In genomic region chr14:16366986-16367385, GRCm38 (mm10) we compare ENCODE assay signal across 9 mouse cellular contexts. TPM values are rescaled to one million over a fixed set of nuclear protein-coding genes. Genes with fewer than 3 reads are reported as not detected.
DNase-seq lines count a peak whose midpoint lies in the region; ATAC-seq and TF ChIP-seq lines count a peak whose summit lies in the region.
"Had no signal": no experiment of that assay in that cellular context is flagged by ENCODE, and none has a peak within 500 bp of the region (broad histone marks: within the 10 kb centered on the region; RNA-seq: fewer than 3 reads in every experiment).

No protein-coding gene starts in this region.

- no peak overlapping the region for H3ac ChIP-seq in myocyte (ENCODE audit: control insufficient read depth, insufficient read length)

- WGBS in liver, adult 2 months = 23% methylated on average over 2 of the region's 2 CpGs
- WGBS in embryonic facial prominence, embryonic 13.5 days = 34% methylated on average over 2 of the region's 2 CpGs
- 40% methylated on average over 2 of the region's 2 CpGs for WGBS in intestine, embryonic 14.5 days

- no peak overlapping the region; the same call in 1 of the 2 replicates for H3K4me3 ChIP-seq in liver, adult 2 months (ENCODE audit: insufficient read depth, low read depth, low read length)
- H3K4me3 ChIP-seq in embryonic facial prominence, embryonic 13.5 days = peak overlapping the region; percentile 91
- H3K4me3 ChIP-seq in intestine, embryonic 14.5 days (ENCODE audit: low read depth, low read length) = peak overlapping the region; percentile 94
- H3K4me3 ChIP-seq in myocyte = peak overlapping the region; percentile 89

- no peaks in the 10 kb centered on the region for H3K27me3 ChIP-seq in liver, adult 2 months (ENCODE audit: control insufficient read depth, insufficient read depth, low read length)
- H3K27me3 ChIP-seq in embryonic facial prominence, embryonic 13.5 days = no peaks in the 10 kb centered on the region
- no peaks in the 10 kb centered on the region for H3K27me3 ChIP-seq in intestine, embryonic 14.5 days (replicated peaks; ENCODE audit: control insufficient read depth, insufficient read depth, low read length)
- H3K27me3 ChIP-seq in myocyte (ENCODE audit: control insufficient read depth, insufficient read depth, insufficient read length) = no peaks in the 10 kb centered on the region

- no peak for TF ChIP-seq POLR2A in liver, adult 2 months (IDR thresholded peaks at IDR 0.05; ENCODE audit: extremely low read depth, insufficient read depth, low read length)
- no peak for TF ChIP-seq POLR2A in myocyte (IDR thresholded peaks at IDR 0.05; ENCODE audit: insufficient read length, low read depth)

- no peak overlapping the region for H3K9ac ChIP-seq in liver, adult 2 months (ENCODE audit: low read depth, low read length)
- H3K9ac ChIP-seq in embryonic facial prominence, embryonic 13.5 days = peak overlapping the region; percentile 99
- H3K9ac ChIP-seq in intestine, embryonic 14.5 days (ENCODE audit: low read length) = peak overlapping the region; percentile 95; the same call in 1 of the 2 replicates

- DNase-seq in liver, adult 2 months (ENCODE audit: extremely low read depth, low read depth, low spot score) = no peak
- no peak for DNase-seq in liver
- DNase-seq in intestine, embryonic 14.5 days (ENCODE audit: low spot score) = no peak
- DNase-seq in natural killer cell, adult 2 months (ENCODE audit: low spot score in 2 of 2) = no peak
- DNase-seq in layer of hippocampus, adult 8-10 months (ENCODE audit: low spot score in 2 of 2) = no peak
- DNase-seq in thymus, postnatal 10 days (ENCODE audit: low spot score in 2 of 2) = no peak
- DNase-seq: kidney, adult 18-20 months had no signal

- ATAC-seq in embryonic facial prominence, embryonic 13.5 days (ENCODE audit: insufficient number of reproducible peaks, insufficient read depth, low FRiP score, low TSS enrichment, low read depth) = no peak
- ATAC-seq in intestine, embryonic 14.5 days (replicated peaks; ENCODE audit: low FRiP score, low TSS enrichment, low read depth) = no peak

- no peak for TF ChIP-seq CTCF in liver, adult 2 months (IDR thresholded peaks at IDR 0.05; ENCODE audit: low read depth, low read length)

- no peaks in the 10 kb centered on the region for H3K36me3 ChIP-seq in liver, adult 2 months (ENCODE audit: control insufficient read depth, insufficient read depth, low read length)
- H3K36me3 ChIP-seq in embryonic facial prominence, embryonic 13.5 days = peaks cover 4% of the 10 kb centered on the region; the same call in 1 of the 2 replicates
- no peaks in the 10 kb centered on the region for H3K36me3 ChIP-seq in intestine, embryonic 14.5 days (ENCODE audit: control insufficient read depth, insufficient read depth, low read length)
- no peaks in the 10 kb centered on the region for H3K36me3 ChIP-seq in myocyte (ENCODE audit: control insufficient read depth, insufficient read depth)

- no peaks in the 10 kb centered on the region for H3K9me3 ChIP-seq in embryonic facial prominence, embryonic 13.5 days
- H3K9me3 ChIP-seq in intestine, embryonic 14.5 days (ENCODE audit: control insufficient read depth, low read length) = no peaks in the 10 kb centered on the region

- peaks cover 10% of the 10 kb centered on the region; the same call in 1 of the 2 replicates for H3K79me2 ChIP-seq in liver, adult 2 months (ENCODE audit: control insufficient read depth, insufficient read depth, low read length)
- H3K79me2 ChIP-seq in myocyte (ENCODE audit: control insufficient read depth, insufficient read depth) = peaks cover 62% of the 10 kb centered on the region

- H3K4me1 ChIP-seq in liver, adult 2 months (ENCODE audit: control insufficient read depth, insufficient read depth, low read length) = peaks cover 7% of the 10 kb centered on the region; the same call in 1 of the 2 replicates
- H3K4me1 ChIP-seq in embryonic facial prominence, embryonic 13.5 days = peaks cover 16% of the 10 kb centered on the region
- peaks cover 16% of the 10 kb centered on the region for H3K4me1 ChIP-seq in intestine, embryonic 14.5 days (replicated peaks; ENCODE audit: control insufficient read depth, insufficient read depth, low read length)

- peak overlapping the region; percentile 74 for H3K4me2 ChIP-seq in embryonic facial prominence, embryonic 13.5 days
- peak overlapping the region; percentile 84 for H3K4me2 ChIP-seq in intestine, embryonic 14.5 days (ENCODE audit: low read length)
- peak overlapping the region; percentile 88 for H3K4me2 ChIP-seq in myocyte (ENCODE audit: low read depth)

- 0 out of 2 replicates have a peak overlapping the region, but pooled peaks have one; percentile 7 for H3K27ac ChIP-seq in liver, adult 2 months (replicated peaks; ENCODE audit: insufficient read depth, low read depth, low read length)
- no peak overlapping the region for H3K27ac ChIP-seq in embryonic facial prominence, embryonic 13.5 days
- H3K27ac ChIP-seq in intestine, embryonic 14.5 days (ENCODE audit: low read depth) = no peak overlapping the region

TF ChIP-seq in myocyte, 11 proteins besides CTCF, POLR2A, EP300 and RAD21:
- TF ChIP-seq USF1 (IDR thresholded peaks at IDR 0.05; ENCODE audit: low read depth) (no peak), SRF (IDR thresholded peaks at IDR 0.05; ENCODE audit: control insufficient read depth, insufficient read length, low read depth) (no peak), REST (IDR thresholded peaks at IDR 0.05; ENCODE audit: insufficient read depth, insufficient read length) (no peak), TCF3 (IDR thresholded peaks at IDR 0.05; ENCODE audit: insufficient read length, low read depth) (no peak), MYOD1 (IDR thresholded peaks at IDR 0.05; ENCODE audit: control insufficient read depth in 1 of 3, insufficient read length in 2 of 3, low read depth in 2 of 3) (no peak), E2F4 (IDR thresholded peaks at IDR 0.05; ENCODE audit: insufficient read depth) (no peak), POLR2AphosphoS2 (IDR thresholded peaks at IDR 0.05; ENCODE audit: insufficient read length, low read depth) (no peak), MYOG (IDR thresholded peaks at IDR 0.05; ENCODE audit: control insufficient read depth in 1 of 3, insufficient read depth in 1 of 3, insufficient read length in 2 of 3, low read depth in 2 of 3) (no peak)

RNA-seq across cellular contexts. Expression of gene Top2b, which starts 2.0 kb away (rescaled TPM):
- total RNA-seq in liver, adult 2 months (2014; rRNA removed) = 35.5 and 56.3 TPM in 2 replicates
- polyA plus RNA-seq in liver, adult 2 months (2012; rRNA removed) = 3.2 and 4.1 TPM in 2 replicates
- polyA plus RNA-seq in embryonic facial prominence, embryonic 13.5 days (2015; fragmentation: Nextera tagmentation; extraction: Ambion mirVana) = 65.8 and 67.5 TPM in 2 replicates
- polyA plus RNA-seq in intestine, embryonic 14.5 days (2014; fragmentation: Nextera tagmentation; extraction: Ambion mirVana) = 62.7 and 82.1 TPM in 2 replicates
- 14.9 TPM for polyA plus RNA-seq in myocyte (2012; fragmentation: generic; extraction: Trizol)
- 10 to 100 TPM; 79.9 to 96.9 (median 82.7) TPM for total RNA-seq in layer of hippocampus, adult 8-10 months (2022)
